Mouse (Mus musculus) intestine, embryonic 14.5 days (tissue): Measurements from ENCODE around the gene Ccdc163. TPM values are rescaled to one million over a fixed set of nuclear protein-coding genes. Genes with fewer than 3 reads are reported as not detected.

ENCODE experiments used
- ATAC-seq: fragments of 200-750 bp; cut with Nextera tagmentation; replicated peaks from 2 replicates; pipeline ENCODE4 v1.8.0; 2017; ENCODE audit warnings: low read depth, moderate number of reproducible peaks, moderate TSS enrichment, moderate library complexity; ENCODE audit not compliant: low FRiP score, low TSS enrichment
- DNase-seq: peaks from one replicate; pipeline ENCODE4 v3.0.0-alpha.2; 2018; ENCODE audit warnings: low spot score
- H3K27ac ChIP-seq: fragments of 300-500 bp; sonication (generic); 2 replicates; pipeline ENCODE4 v1.5.1; 2014; ENCODE audit warnings: low read depth, mild to moderate bottlenecking, control low read depth
- H3K27me3 ChIP-seq: fragments of 300-500 bp; sonication (generic); replicated peaks from 2 replicates; pipeline ENCODE4 v1.6.1; 2014; ENCODE audit warnings: low read length, control low read depth; ENCODE audit not compliant: control insufficient read depth, insufficient read depth
- H3K36me3 ChIP-seq: fragments of 300-500 bp; sonication (generic); 2 replicates; pipeline ENCODE4 v1.6.1; 2014; ENCODE audit warnings: low read length, control low read depth; ENCODE audit not compliant: control insufficient read depth, insufficient read depth
- H3K4me1 ChIP-seq: fragments of 300-500 bp; sonication (generic); replicated peaks from 2 replicates; pipeline ENCODE4 v1.6.1; 2014; ENCODE audit warnings: low read length, control low read depth, mixed read lengths; ENCODE audit not compliant: control insufficient read depth, insufficient read depth
- H3K4me2 ChIP-seq: fragments of 300-500 bp; sonication (generic); 2 replicates; pipeline ENCODE4 v1.6.1; 2014; ENCODE audit warnings: low read length
- H3K4me3 ChIP-seq: fragments of 300-500 bp; sonication (generic); 2 replicates; pipeline ENCODE4 v1.5.1; 2014; ENCODE audit warnings: low read depth, low read length, control low read depth, mixed read lengths
- H3K9ac ChIP-seq: fragments of 300-500 bp; sonication (generic); 2 replicates; pipeline ENCODE4 v1.6.1; 2014; ENCODE audit warnings: mild to moderate bottlenecking, low read length
- H3K9me3 ChIP-seq: fragments of 300-500 bp; sonication (generic); 2 replicates; pipeline ENCODE4 v1.6.1; 2016; ENCODE audit warnings: low read length, control low read depth; ENCODE audit not compliant: control insufficient read depth
- WGBS: fragments of 180-500 bp; shearing (Covaris S2); extraction: QIAGEN DNeasy Blood & Tissue Kit; methylation state at CpG from one replicate; pipeline ENCODE4 v1.1.7; 2014; 5-methylcytosine and 5-hydroxymethylcytosine counted together
- polyA plus RNA-seq: library from polyadenylated mRNA; unstranded; fragments of >200 nt; fragmentation: Nextera tagmentation; extraction: Ambion mirVana; gene quantifications from 2 replicates; pipeline ENCODE4 v1.2.1, GENCODE M21; 2014

The Ccdc163 gene
- polyA plus RNA-seq, 1 experiment from 2014 or later: 42.5 TPM

DNA sequence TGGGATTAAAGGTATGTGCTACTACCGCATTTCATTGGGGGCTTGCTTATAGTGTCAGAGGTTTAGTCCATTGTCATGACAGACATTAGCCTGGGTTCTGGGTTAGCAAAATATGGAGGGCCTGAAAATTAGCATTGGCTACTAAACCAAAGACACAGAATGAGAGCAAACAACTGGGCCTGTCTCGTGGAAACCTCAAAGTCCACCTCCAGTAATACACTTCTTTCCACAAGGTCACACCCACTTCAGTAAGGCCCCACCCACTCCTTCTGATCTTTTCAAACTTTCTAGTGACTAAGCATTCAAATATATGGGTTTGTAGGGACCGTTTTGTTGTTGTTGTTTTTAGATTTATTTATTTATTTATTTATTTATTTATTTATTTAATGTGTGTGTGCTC lies 21.2 kb downstream of the Ccdc163 start:
- Histone ChIP-seq H3K4me2 (no peak overlapping the region), H3K4me3 (no peak overlapping the region), H3K4me1 (no peaks in the 10 kb centered on the region), H3K9me3 (no peaks in the 10 kb centered on the region), H3K27me3 (no peaks in the 10 kb centered on the region), H3K36me3 (no peaks in the 10 kb centered on the region), H3K9ac (no peak overlapping the region), H3K27ac (no peak overlapping the region)
- no peak for ATAC-seq
- no peak for DNase-seq
- 88% methylated on average over 3 of the region's 3 CpGs for WGBS

DNA sequence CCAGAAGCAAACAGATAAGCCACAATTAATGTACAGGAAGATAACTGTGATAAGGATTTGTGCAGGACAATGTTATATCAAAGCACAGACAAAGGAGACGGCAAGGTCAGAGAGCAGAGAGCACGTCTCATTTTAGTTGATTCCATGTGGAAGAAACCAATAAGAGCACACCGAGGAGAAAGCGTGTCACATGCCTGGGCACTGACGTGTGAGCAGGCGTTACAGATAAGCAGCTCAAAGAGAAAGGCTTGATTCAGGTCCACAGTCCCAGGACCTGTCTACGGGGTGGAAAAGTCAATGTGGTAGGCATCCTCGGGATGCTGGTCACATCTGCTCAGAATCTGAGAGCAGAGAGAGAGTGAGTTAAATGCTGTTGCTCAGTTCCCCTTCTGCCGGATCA lies 22.8 kb downstream of the Ccdc163 start:
- DNase-seq: no peak
- Histone ChIP-seq H3K4me2 (no peak overlapping the region), H3K36me3 (no peaks in the 10 kb centered on the region), H3K9me3 (no peaks in the 10 kb centered on the region), H3K4me1 (no peaks in the 10 kb centered on the region), H3K4me3 (no peak overlapping the region), H3K27ac (no peak overlapping the region), H3K27me3 (no peaks in the 10 kb centered on the region), H3K9ac (no peak overlapping the region)
- no peak for ATAC-seq
- 82% methylated on average over 9 of the region's 9 CpGs for WGBS

GRCm38 (mm10) chr4:116732355-116732754 lies 24.0 kb downstream of the Ccdc163 start:
- Histone ChIP-seq H3K27me3 (no peaks in the 10 kb centered on the region), H3K4me3 (no peak overlapping the region), H3K4me1 (no peaks in the 10 kb centered on the region), H3K4me2 (no peak overlapping the region), H3K9ac (no peak overlapping the region), H3K36me3 (no peaks in the 10 kb centered on the region), H3K27ac (no peak overlapping the region), H3K9me3 (no peaks in the 10 kb centered on the region)
- WGBS: 83% methylated on average over 5 of the region's 5 CpGs
- DNase-seq (no peak), ATAC-seq (no peak)

DNA sequence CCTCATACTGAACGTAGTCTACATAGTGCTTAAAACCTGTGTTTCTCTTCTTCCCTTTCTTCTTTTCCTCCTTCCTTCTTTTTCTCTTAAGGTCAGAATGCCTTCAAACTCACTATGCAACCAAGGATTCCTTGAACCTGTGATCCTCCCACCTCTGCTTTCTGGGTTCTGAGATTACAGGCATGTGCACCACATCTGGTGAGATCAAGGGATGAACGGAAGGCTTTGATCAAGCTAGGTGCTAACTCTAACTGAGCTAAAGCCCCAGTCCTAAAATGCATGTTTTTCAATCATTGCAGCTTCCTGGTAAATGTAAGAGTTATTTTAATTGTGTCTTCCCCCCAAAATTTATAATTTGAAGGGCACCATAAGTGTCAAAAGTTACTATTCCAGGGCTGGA lies 26.7 kb downstream of the Ccdc163 start:
- DNase-seq (no peak), ATAC-seq (no peak)
- no peaks in the 10 kb centered on the region for H3K9me3 ChIP-seq
- H3K27me3 ChIP-seq: no peaks in the 10 kb centered on the region
- no peak overlapping the region for H3K9ac ChIP-seq
- H3K36me3 ChIP-seq: no peaks in the 10 kb centered on the region
- no peak overlapping the region for H3K27ac ChIP-seq
- no peak overlapping the region for H3K4me2 ChIP-seq
- WGBS: 72% methylated on average over 2 of the region's 2 CpGs
- no peaks in the 10 kb centered on the region for H3K4me1 ChIP-seq
- no peak overlapping the region for H3K4me3 ChIP-seq

DNA sequence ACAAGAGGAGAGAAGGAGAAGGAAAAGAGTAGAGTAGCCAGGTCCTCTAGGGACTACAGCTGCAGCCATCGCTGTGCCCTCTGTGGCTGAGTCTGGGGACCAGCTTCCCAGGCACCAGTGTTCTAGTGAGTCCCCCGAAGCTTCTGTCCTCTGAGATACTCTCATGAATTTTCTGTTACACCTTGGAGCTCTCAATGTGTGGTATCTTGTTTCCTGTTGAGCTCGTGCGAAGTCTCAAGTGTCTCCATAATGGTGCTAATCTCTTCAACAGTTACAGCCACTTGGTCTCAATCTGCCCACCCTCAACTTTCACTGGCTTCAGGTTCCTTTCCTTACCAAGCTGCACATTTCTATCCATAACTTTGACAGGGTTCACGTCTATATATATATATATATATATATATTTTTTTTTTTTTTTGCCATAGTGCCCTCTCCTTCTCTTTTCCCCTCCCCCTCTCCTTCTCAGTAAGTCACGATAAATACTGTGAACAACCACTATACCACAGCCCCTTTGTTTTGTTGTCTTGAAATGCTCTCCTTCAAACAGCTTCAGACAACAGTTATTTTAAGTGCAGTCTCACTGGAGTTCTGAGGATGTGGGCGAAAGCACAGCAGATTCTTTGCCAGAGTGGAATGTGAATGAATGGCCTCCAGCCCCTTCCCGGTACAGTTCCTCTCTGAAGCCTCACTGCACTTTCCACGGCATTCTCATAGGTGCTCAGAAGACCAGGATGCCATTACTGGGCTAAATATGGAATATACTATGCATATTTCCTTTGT lies 30.9 kb downstream of the Ccdc163 start:
- 81% methylated on average over 9 of the region's 9 CpGs for WGBS
- H3K9me3 ChIP-seq: no peaks in the 10 kb centered on the region
- no peak overlapping the region for H3K4me2 ChIP-seq
- H3K4me3 ChIP-seq: no peak overlapping the region
- ATAC-seq (no peak), DNase-seq (no peak)
- H3K4me1 ChIP-seq: no peaks in the 10 kb centered on the region
- H3K36me3 ChIP-seq: no peaks in the 10 kb centered on the region
- H3K9ac ChIP-seq: no peak overlapping the region
- H3K27me3 ChIP-seq: no peaks in the 10 kb centered on the region
- H3K27ac ChIP-seq: no peak overlapping the region

DNA sequence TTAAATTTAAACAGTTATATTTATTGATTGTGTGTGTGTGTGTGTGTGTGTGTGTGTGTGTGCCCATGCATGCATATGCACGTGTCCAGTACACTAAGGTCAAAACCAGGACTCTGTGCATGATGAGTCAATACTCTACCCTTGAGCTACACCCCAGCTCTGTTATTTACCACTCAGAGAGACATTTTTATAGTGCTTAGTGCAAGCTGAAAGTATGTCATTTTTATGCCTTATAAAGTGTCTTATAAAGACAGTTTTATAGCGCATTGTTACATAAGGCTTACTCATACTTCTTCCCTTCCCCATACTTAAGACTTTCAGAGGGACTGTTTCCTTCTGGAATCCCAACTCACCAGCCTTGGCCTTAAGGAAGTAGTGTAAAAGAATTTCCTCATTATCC lies 41.4 kb downstream of the Ccdc163 start:
- H3K9ac ChIP-seq: no peak overlapping the region
- H3K27ac ChIP-seq: no peak overlapping the region
- DNase-seq (no peak), ATAC-seq (no peak)
- H3K36me3 ChIP-seq: no peaks in the 10 kb centered on the region
- H3K4me3 ChIP-seq: no peak overlapping the region
- H3K27me3 ChIP-seq: no peaks in the 10 kb centered on the region
- H3K4me2 ChIP-seq: no peak overlapping the region
- WGBS: 83% methylated on average over 2 of the region's 2 CpGs
- no peaks in the 10 kb centered on the region for H3K9me3 ChIP-seq
- H3K4me1 ChIP-seq: no peaks in the 10 kb centered on the region

DNA sequence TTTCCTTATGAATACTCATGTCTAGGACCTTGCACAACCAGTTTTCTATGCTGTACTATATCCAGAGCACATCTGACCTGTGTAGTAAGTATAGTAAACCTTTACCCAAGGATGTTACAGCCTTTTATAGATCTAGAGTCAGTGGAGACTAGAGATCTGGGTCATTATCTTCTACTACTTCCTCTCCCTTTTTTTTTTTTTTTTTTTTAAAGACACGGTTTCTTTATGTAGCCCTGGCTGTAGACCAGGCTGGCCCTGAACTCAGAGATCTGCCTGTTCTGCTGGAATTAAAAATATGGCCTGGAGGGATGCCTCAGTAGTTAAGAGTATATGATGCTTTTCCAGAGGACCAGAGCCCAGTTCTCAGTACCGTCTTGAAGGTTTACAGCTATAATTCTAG lies 53.6 kb downstream of the Ccdc163 start:
- no peaks in the 10 kb centered on the region for H3K9me3 ChIP-seq
- H3K4me2 ChIP-seq: no peak overlapping the region
- H3K27me3 ChIP-seq: no peaks in the 10 kb centered on the region
- H3K4me3 ChIP-seq: no peak overlapping the region
- no peak for DNase-seq
- no peak overlapping the region for H3K27ac ChIP-seq
- H3K36me3 ChIP-seq: no peaks in the 10 kb centered on the region
- H3K4me1 ChIP-seq: no peaks in the 10 kb centered on the region
- ATAC-seq: no peak
- H3K9ac ChIP-seq: no peak overlapping the region
- WGBS: 66% methylated on average over 2 of the region's 2 CpGs

GRCm38 (mm10) chr4:116764001-116764400 lies 55.7 kb downstream of the Ccdc163 start:
- Histone ChIP-seq H3K27me3 (no peaks in the 10 kb centered on the region), H3K9ac (no peak overlapping the region), H3K4me2 (no peak overlapping the region), H3K4me1 (no peaks in the 10 kb centered on the region), H3K27ac (no peak overlapping the region), H3K36me3 (no peaks in the 10 kb centered on the region), H3K4me3 (no peak overlapping the region), H3K9me3 (no peaks in the 10 kb centered on the region)
- WGBS: 82% methylated on average over 5 of the region's 5 CpGs
- DNase-seq (no peak), ATAC-seq (no peak)

DNA sequence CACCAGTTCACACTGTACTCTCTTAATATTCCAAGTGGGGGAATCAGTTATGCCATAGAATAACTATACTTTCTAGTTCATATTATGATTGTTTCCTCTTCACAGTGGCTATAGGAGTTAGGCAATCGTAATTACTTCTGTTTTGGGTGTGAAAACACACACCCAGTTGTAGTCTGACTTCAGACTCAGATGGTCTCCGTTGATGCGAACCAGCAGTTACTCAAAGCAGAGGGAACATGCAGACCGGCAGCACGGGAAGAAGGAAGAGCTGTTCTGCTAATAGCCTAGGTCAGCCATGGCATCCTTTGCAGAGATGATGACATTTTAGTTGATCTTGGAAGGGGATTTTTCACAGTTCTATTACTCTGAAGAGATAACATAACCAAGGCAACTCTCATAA lies 60.2 kb downstream of the Ccdc163 start:
- H3K27me3 ChIP-seq: no peaks in the 10 kb centered on the region
- no peaks in the 10 kb centered on the region for H3K4me1 ChIP-seq
- H3K9ac ChIP-seq: no peak overlapping the region
- no peaks in the 10 kb centered on the region for H3K9me3 ChIP-seq
- DNase-seq: no peak
- no peak for ATAC-seq
- H3K4me3 ChIP-seq: no peak overlapping the region
- H3K27ac ChIP-seq: no peak overlapping the region
- WGBS: 87% methylated on average over 5 of the region's 5 CpGs
- no peak overlapping the region for H3K4me2 ChIP-seq
- no peaks in the 10 kb centered on the region for H3K36me3 ChIP-seq
